Comparison of ENCODE assay signal across 11 mouse cellular contexts in the genomic region with DNA sequence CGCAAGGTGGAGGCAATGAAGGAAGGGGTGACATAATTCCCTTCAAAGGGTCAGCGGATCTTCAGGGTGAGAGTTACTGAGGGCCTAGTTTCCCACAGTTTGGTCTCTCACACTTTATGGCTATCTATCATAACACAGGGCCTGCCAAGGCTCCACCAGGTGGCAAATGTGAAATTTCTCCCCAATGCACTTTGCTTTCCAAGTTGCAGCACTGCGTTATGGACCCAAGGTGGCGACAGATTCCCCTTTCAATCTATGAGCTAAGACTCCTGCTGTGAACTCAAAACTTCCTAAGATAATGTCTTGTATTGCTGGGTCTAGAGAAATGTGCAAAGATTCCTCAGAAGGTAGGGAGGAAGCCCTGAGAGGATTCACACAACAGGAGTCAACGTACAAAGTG. TPM values are rescaled to one million over a fixed set of nuclear protein-coding genes. Genes with fewer than 3 reads are reported as not detected.
DNase-seq lines count a peak whose midpoint lies in the region; ATAC-seq and TF ChIP-seq lines count a peak whose summit lies in the region.
"Had no signal": no experiment of that assay in that cellular context is flagged by ENCODE, and none has a peak within 500 bp of the region (broad histone marks: within the 10 kb centered on the region; RNA-seq: fewer than 3 reads in every experiment).

No protein-coding gene starts in this region.

- no peaks in the 10 kb centered on the region for H3K9me3 ChIP-seq in forebrain, embryonic 14.5 days (replicated peaks; ENCODE audit: control insufficient read depth, low read length)
- no peaks in the 10 kb centered on the region for H3K9me3 ChIP-seq in forebrain, embryonic 13.5 days (replicated peaks)
- H3K9me3 ChIP-seq in midbrain, postnatal 0 days (ENCODE audit: low read length) = no peaks in the 10 kb centered on the region
- no peaks in the 10 kb centered on the region for H3K9me3 ChIP-seq in midbrain, embryonic 13.5 days
- H3K9me3 ChIP-seq: midbrain, embryonic 12.5 days had no signal

- no peaks in the 10 kb centered on the region for H3K27me3 ChIP-seq in forebrain, embryonic 14.5 days (replicated peaks; ENCODE audit: control insufficient read depth, insufficient read depth, low read length)
- no peaks in the 10 kb centered on the region for H3K27me3 ChIP-seq in forebrain, embryonic 13.5 days
- H3K27me3 ChIP-seq in midbrain, postnatal 0 days (ENCODE audit: insufficient read depth, low read length) = no peaks in the 10 kb centered on the region
- no peaks in the 10 kb centered on the region for H3K27me3 ChIP-seq in midbrain, embryonic 13.5 days
- no peaks in the 10 kb centered on the region for H3K27me3 ChIP-seq in splenic B cell, adult 2 months (ENCODE audit: control insufficient read depth, insufficient read depth, low read length, poor library complexity, severe bottlenecking)
- H3K27me3 ChIP-seq: midbrain, embryonic 12.5 days had no signal

- H3K27ac ChIP-seq in forebrain, embryonic 14.5 days (ENCODE audit: low read depth, low read length) = no peak overlapping the region
- no peak overlapping the region for H3K27ac ChIP-seq in forebrain, embryonic 13.5 days
- H3K27ac ChIP-seq in midbrain, postnatal 0 days (ENCODE audit: low read depth, low read length) = no peak overlapping the region
- H3K27ac ChIP-seq in midbrain, embryonic 13.5 days = no peak overlapping the region
- H3K27ac ChIP-seq: midbrain, embryonic 12.5 days had no signal

- H3K36me3 ChIP-seq in forebrain, embryonic 14.5 days (ENCODE audit: control insufficient read depth, insufficient read depth, low read length) = no peaks in the 10 kb centered on the region
- H3K36me3 ChIP-seq in forebrain, embryonic 13.5 days (ENCODE audit: poor library complexity, severe bottlenecking) = no peaks in the 10 kb centered on the region
- H3K36me3 ChIP-seq in midbrain, postnatal 0 days (ENCODE audit: insufficient read depth, low read length) = no peaks in the 10 kb centered on the region
- no peaks in the 10 kb centered on the region for H3K36me3 ChIP-seq in midbrain, embryonic 13.5 days
- no peaks in the 10 kb centered on the region for H3K36me3 ChIP-seq in splenic B cell, adult 2 months (ENCODE audit: control insufficient read depth, insufficient read depth, low read length, poor library complexity, severe bottlenecking)
- H3K36me3 ChIP-seq: G1E; midbrain, embryonic 12.5 days had no signal

- no peak for ATAC-seq in forebrain, embryonic 14.5 days
- no peak for ATAC-seq in forebrain, embryonic 13.5 days
- no peak for ATAC-seq in midbrain, postnatal 0 days (ENCODE audit: low FRiP score)
- ATAC-seq in midbrain, embryonic 13.5 days = no peak

- peak; percentile 82 for TF ChIP-seq CTCF in midbrain, postnatal 0 days (IDR thresholded peaks at IDR 0.05)

- no peak overlapping the region for H3K9ac ChIP-seq in forebrain, embryonic 14.5 days (ENCODE audit: low read length)
- H3K9ac ChIP-seq in forebrain, embryonic 13.5 days = no peak overlapping the region
- H3K9ac ChIP-seq in midbrain, postnatal 0 days (replicated peaks; ENCODE audit: low read length, poor library complexity, severe bottlenecking) = no peak overlapping the region
- no peak overlapping the region for H3K9ac ChIP-seq in midbrain, embryonic 13.5 days (replicated peaks)
- H3K9ac ChIP-seq: midbrain, embryonic 12.5 days had no signal

- no peak overlapping the region for H3K4me3 ChIP-seq in forebrain, embryonic 14.5 days (ENCODE audit: low read depth, low read length)
- no peak overlapping the region for H3K4me3 ChIP-seq in forebrain, embryonic 13.5 days
- no peak overlapping the region for H3K4me3 ChIP-seq in midbrain, postnatal 0 days (ENCODE audit: low read depth, low read length)
- no peak overlapping the region for H3K4me3 ChIP-seq in midbrain, embryonic 13.5 days (replicated peaks)
- H3K4me3 ChIP-seq: midbrain, embryonic 12.5 days had no signal

- H3K4me1 ChIP-seq in forebrain, embryonic 14.5 days (ENCODE audit: control insufficient read depth, insufficient read depth, low read length) = no peaks in the 10 kb centered on the region
- H3K4me1 ChIP-seq in forebrain, embryonic 13.5 days = no peaks in the 10 kb centered on the region
- H3K4me1 ChIP-seq in midbrain, postnatal 0 days (ENCODE audit: insufficient read depth, low read length) = no peaks in the 10 kb centered on the region
- H3K4me1 ChIP-seq in midbrain, embryonic 13.5 days (replicated peaks) = no peaks in the 10 kb centered on the region
- H3K4me1 ChIP-seq: midbrain, embryonic 12.5 days had no signal

- WGBS in forebrain, embryonic 14.5 days = 89% methylated on average over 5 of the region's 5 CpGs
- WGBS in forebrain, embryonic 13.5 days = 90% methylated on average over 5 of the region's 5 CpGs
- WGBS in midbrain, postnatal 0 days = 86% methylated on average over 5 of the region's 5 CpGs
- WGBS in midbrain, embryonic 13.5 days = 91% methylated on average over 5 of the region's 5 CpGs

- DNase-seq in forebrain, embryonic 14.5 days (ENCODE audit: low spot score) = peak; percentile 49
- peak; percentile 73 for DNase-seq in midbrain, postnatal 0 days (ENCODE audit: low spot score)
- peak; percentile 51 for DNase-seq in kidney, postnatal 10 days
- DNase-seq in splenic B cell, adult 2 months (ENCODE audit: low read depth, low spot score) = peak; percentile 81
- no peak for DNase-seq in right cerebral cortex, adult 18-20 months
- DNase-seq in ovary, postnatal 14 days (ENCODE audit: low spot score) = no peak

- no peak overlapping the region for H3K4me2 ChIP-seq in forebrain, embryonic 14.5 days (ENCODE audit: low read length)
- H3K4me2 ChIP-seq in forebrain, embryonic 13.5 days = no peak overlapping the region
- H3K4me2 ChIP-seq in midbrain, postnatal 0 days (ENCODE audit: low read depth, low read length, poor library complexity, severe bottlenecking) = no peak overlapping the region
- no peak overlapping the region for H3K4me2 ChIP-seq in midbrain, embryonic 13.5 days (replicated peaks)
- H3K4me2 ChIP-seq: midbrain, embryonic 12.5 days had no signal

RNA-seq across cellular contexts. Expression of a gene that starts 17.6 kb away (rescaled TPM):
- polyA plus RNA-seq in forebrain, embryonic 14.5 days (2014; fragmentation: Nextera tagmentation; extraction: Ambion mirVana) = not detected in 2 replicates
- not detected in 2 replicates for polyA plus RNA-seq in forebrain, embryonic 13.5 days (2015; fragmentation: Nextera tagmentation; extraction: Ambion mirVana)
- not detected in 2 replicates for total RNA-seq in midbrain, postnatal 0 days (2014; rRNA removed)
- not detected in 2 replicates for polyA plus RNA-seq in midbrain, postnatal 0 days (2015; fragmentation: Nextera tagmentation; extraction: Ambion mirVana)
- not detected in 2 replicates for polyA plus RNA-seq in midbrain, embryonic 13.5 days (2015; fragmentation: Nextera tagmentation; extraction: Ambion mirVana)
- total RNA-seq: G1E had no signal
- polyA plus RNA-seq: frontal cortex, adult 2 months; G1E; midbrain, embryonic 12.5 days had no signal

RNA-seq across cellular contexts. Expression of a gene that starts 17.6 kb away (rescaled TPM):
- not detected in 2 replicates for polyA plus RNA-seq in forebrain, embryonic 14.5 days (2014; fragmentation: Nextera tagmentation; extraction: Ambion mirVana)
- polyA plus RNA-seq in forebrain, embryonic 13.5 days (2015; fragmentation: Nextera tagmentation; extraction: Ambion mirVana) = not detected in 2 replicates
- not detected in 2 replicates for total RNA-seq in midbrain, postnatal 0 days (2014; rRNA removed)
- polyA plus RNA-seq in midbrain, postnatal 0 days (2015; fragmentation: Nextera tagmentation; extraction: Ambion mirVana) = not detected in 2 replicates
- polyA plus RNA-seq in midbrain, embryonic 13.5 days (2015; fragmentation: Nextera tagmentation; extraction: Ambion mirVana) = not detected in 2 replicates
- polyA plus RNA-seq: frontal cortex, adult 2 months; G1E; midbrain, embryonic 12.5 days had no signal

RNA-seq across cellular contexts. Expression of a gene that starts 19.5 kb away (rescaled TPM):
- not detected in 2 replicates for polyA plus RNA-seq in forebrain, embryonic 14.5 days (2014; fragmentation: Nextera tagmentation; extraction: Ambion mirVana)
- not detected in 2 replicates for polyA plus RNA-seq in forebrain, embryonic 13.5 days (2015; fragmentation: Nextera tagmentation; extraction: Ambion mirVana)
- total RNA-seq in midbrain, postnatal 0 days (2014; rRNA removed) = 0.09 and 0.77 TPM in 2 replicates
- polyA plus RNA-seq in midbrain, postnatal 0 days (2015; fragmentation: Nextera tagmentation; extraction: Ambion mirVana) = 0.09 and 0.25 TPM in 2 replicates
- not detected in 2 replicates for polyA plus RNA-seq in midbrain, embryonic 13.5 days (2015; fragmentation: Nextera tagmentation; extraction: Ambion mirVana)
- polyA plus RNA-seq: frontal cortex, adult 2 months; G1E; midbrain, embryonic 12.5 days had no signal

Comparison
In these comparisons a context has a peak if more than half of its experiments do, and no peak if none do; other contexts are left out.
1. DNase-seq: peak in forebrain, embryonic 14.5 days (single experiment), midbrain, postnatal 0 days (single experiment), kidney, postnatal 10 days (single experiment) and splenic B cell, adult 2 months (single experiment); none in right cerebral cortex, adult 18-20 months (single experiment) and ovary, postnatal 14 days (single experiment).